Mouse (Mus musculus): ENCODE measurements around the gene Strn. TPM values are rescaled to one million over a fixed set of nuclear protein-coding genes. Genes with fewer than 3 reads are reported as not detected.

Strn gene
- polyA plus RNA-seq, 1 experiment from 2014 or later, result 6.2 TPM

- Histone ChIP-seq H3K9me3 (no peaks in the 10 kb centered on the region), H3K4me3 (no peak overlapping the region), H3K27me3 (ENCODE audit: poor library complexity, severe bottlenecking) (no peaks in the 10 kb centered on the region), H3K36me3 (replicated peaks) (no peaks in the 10 kb centered on the region), H3K4me1 (no peaks in the 10 kb centered on the region), H3K27ac (no peak overlapping the region)
- WGBS, result 96% methylated on average over 3 of the region's 3 CpGs
- DNase-seq (ENCODE audit: extremely low spot score, low spot score), result no peak
Measured at GRCm38 (mm10) chr17:78640387-78640786, 96.6 kb downstream of the Strn start.

- H3K9me3 ChIP-seq, result no peaks in the 10 kb centered on the region
- 84% methylated on average over 6 of the region's 6 CpGs for WGBS
- no peaks in the 10 kb centered on the region for H3K36me3 ChIP-seq (replicated peaks)
- no peak overlapping the region for H3K27ac ChIP-seq
- no peaks in the 10 kb centered on the region for H3K4me1 ChIP-seq
- no peaks in the 10 kb centered on the region for H3K27me3 ChIP-seq (ENCODE audit: poor library complexity, severe bottlenecking)
- no peak for DNase-seq (ENCODE audit: extremely low spot score, low spot score)
- no peak overlapping the region for H3K4me3 ChIP-seq
Measured at GRCm38 (mm10) chr17:78639099-78639498, 97.9 kb downstream of the Strn start.

- WGBS, result 92% methylated on average over 7 of the region's 7 CpGs
- no peak overlapping the region for H3K27ac ChIP-seq
- H3K27me3 ChIP-seq (ENCODE audit: poor library complexity, severe bottlenecking), result no peaks in the 10 kb centered on the region
- H3K4me1 ChIP-seq, result no peaks in the 10 kb centered on the region
- no peak overlapping the region for H3K4me3 ChIP-seq
- H3K9me3 ChIP-seq, result no peaks in the 10 kb centered on the region
- no peaks in the 10 kb centered on the region for H3K36me3 ChIP-seq (replicated peaks)
- DNase-seq (ENCODE audit: extremely low spot score, low spot score), result no peak
Measured at GRCm38 (mm10) chr17:78637140-78637539, 99.9 kb downstream of the Strn start.

- WGBS, result 51% methylated on average over 2 of the region's 2 CpGs
- Histone ChIP-seq H3K27me3 (ENCODE audit: poor library complexity, severe bottlenecking) (no peaks in the 10 kb centered on the region), H3K27ac (no peak overlapping the region), H3K4me1 (no peaks in the 10 kb centered on the region), H3K4me3 (no peak overlapping the region), H3K36me3 (replicated peaks) (no peaks in the 10 kb centered on the region), H3K9me3 (no peaks in the 10 kb centered on the region)
- no peak for DNase-seq (ENCODE audit: extremely low spot score, low spot score)
Measured at GRCm38 (mm10) chr17:78635616-78636015, 101.4 kb downstream of the Strn start.

GRCm38 (mm10) chr17:78624941-78625340 is 112.1 kb downstream of the Strn start:
- DNase-seq (ENCODE audit: extremely low spot score, low spot score), result no peak
- 96% methylated on average over 19 of the region's 19 CpGs for WGBS

GRCm38 (mm10) chr17:78621863-78622262 is 115.1 kb downstream of the Strn start:
- Histone ChIP-seq H3K4me1 (no peaks in the 10 kb centered on the region), H3K9me3 (0 out of 2 replicates have a peak, but pooled peaks cover 4% of the 10 kb centered on the region), H3K27ac (no peak overlapping the region), H3K36me3 (replicated peaks) (no peaks in the 10 kb centered on the region), H3K4me3 (no peak overlapping the region), H3K27me3 (ENCODE audit: poor library complexity, severe bottlenecking) (no peaks in the 10 kb centered on the region)
- DNase-seq (ENCODE audit: extremely low spot score, low spot score), result no peak
- WGBS, result 92% methylated on average over 4 of the region's 4 CpGs

More at GRCm38 (mm10) chr17:78624941-78625340, 112.1 kb downstream of the Strn start:
- Histone ChIP-seq H3K4me1 (no peaks in the 10 kb centered on the region), H3K4me3 (no peak overlapping the region), H3K27ac (no peak overlapping the region), H3K36me3 (replicated peaks) (no peaks in the 10 kb centered on the region), H3K9me3 (0 out of 2 replicates have a peak, but pooled peaks cover 4% of the 10 kb centered on the region), H3K27me3 (ENCODE audit: poor library complexity, severe bottlenecking) (no peaks in the 10 kb centered on the region)

GRCm38 (mm10) chr17:78620740-78621139 is 116.3 kb downstream of the Strn start:
- H3K36me3 ChIP-seq (replicated peaks), result no peaks in the 10 kb centered on the region
- 0 out of 2 replicates have a peak, but pooled peaks cover 4% of the 10 kb centered on the region for H3K9me3 ChIP-seq
- WGBS, result 95% methylated on average over 4 of the region's 4 CpGs
- no peaks in the 10 kb centered on the region for H3K27me3 ChIP-seq (ENCODE audit: poor library complexity, severe bottlenecking)
- no peaks in the 10 kb centered on the region for H3K4me1 ChIP-seq
- no peak overlapping the region for H3K4me3 ChIP-seq
- no peak for DNase-seq (ENCODE audit: extremely low spot score, low spot score)
- H3K27ac ChIP-seq, result no peak overlapping the region

GRCm38 (mm10) chr17:78619981-78620380 is 117.0 kb downstream of the Strn start:
- no peak for DNase-seq (ENCODE audit: extremely low spot score, low spot score)
- H3K36me3 ChIP-seq (replicated peaks), result no peaks in the 10 kb centered on the region
- no peaks in the 10 kb centered on the region for H3K4me1 ChIP-seq
- no peak overlapping the region for H3K4me3 ChIP-seq
- 91% methylated on average over 7 of the region's 7 CpGs for WGBS
- no peak overlapping the region for H3K27ac ChIP-seq
- H3K27me3 ChIP-seq (ENCODE audit: poor library complexity, severe bottlenecking), result no peaks in the 10 kb centered on the region
- H3K9me3 ChIP-seq, result 0 out of 2 replicates have a peak, but pooled peaks cover 2% of the 10 kb centered on the region

- Histone ChIP-seq H3K27ac (no peak overlapping the region), H3K9me3 (no peaks in the 10 kb centered on the region), H3K27me3 (ENCODE audit: poor library complexity, severe bottlenecking) (no peaks in the 10 kb centered on the region), H3K4me3 (no peak overlapping the region), H3K4me1 (no peaks in the 10 kb centered on the region), H3K36me3 (replicated peaks) (no peaks in the 10 kb centered on the region)
- WGBS, result 93% methylated on average over 5 of the region's 5 CpGs
- DNase-seq (ENCODE audit: extremely low spot score, low spot score), result no peak
Measured at GRCm38 (mm10) chr17:78618164-78618693, 118.8 kb downstream of the Strn start.

GRCm38 (mm10) chr17:78615096-78615495 is 121.9 kb downstream of the Strn start:
- no peaks in the 10 kb centered on the region for H3K36me3 ChIP-seq (replicated peaks)
- H3K27me3 ChIP-seq (ENCODE audit: poor library complexity, severe bottlenecking), result no peaks in the 10 kb centered on the region
- H3K9me3 ChIP-seq, result no peaks in the 10 kb centered on the region
- no peak overlapping the region for H3K4me3 ChIP-seq
- DNase-seq (ENCODE audit: extremely low spot score, low spot score), result no peak
- no peak overlapping the region for H3K27ac ChIP-seq
- no peaks in the 10 kb centered on the region for H3K4me1 ChIP-seq
- WGBS, result 86% methylated on average over 3 of the region's 3 CpGs

GRCm38 (mm10) chr17:78614481-78614880 is 122.5 kb downstream of the Strn start:
- H3K4me1 ChIP-seq, result no peaks in the 10 kb centered on the region
- no peaks in the 10 kb centered on the region for H3K9me3 ChIP-seq
- H3K27me3 ChIP-seq (ENCODE audit: poor library complexity, severe bottlenecking), result no peaks in the 10 kb centered on the region
- no peaks in the 10 kb centered on the region for H3K36me3 ChIP-seq (replicated peaks)
- H3K4me3 ChIP-seq, result no peak overlapping the region
- no peak for DNase-seq (ENCODE audit: extremely low spot score, low spot score)
- H3K27ac ChIP-seq, result no peak overlapping the region
- 72% methylated on average over 2 of the region's 2 CpGs for WGBS

GRCm38 (mm10) chr17:78611117-78611516 is 125.9 kb downstream of the Strn start:
- WGBS, result 77% methylated on average over 6 of the region's 6 CpGs
- DNase-seq (ENCODE audit: extremely low spot score, low spot score), result no peak
- H3K9me3 ChIP-seq, result no peaks in the 10 kb centered on the region
- H3K36me3 ChIP-seq (replicated peaks), result no peaks in the 10 kb centered on the region
- no peak overlapping the region for H3K4me3 ChIP-seq
- H3K27ac ChIP-seq, result no peak overlapping the region
- H3K27me3 ChIP-seq (ENCODE audit: poor library complexity, severe bottlenecking), result no peaks in the 10 kb centered on the region
- H3K4me1 ChIP-seq, result no peaks in the 10 kb centered on the region

GRCm38 (mm10) chr17:78609191-78609855 is 127.7 kb downstream of the Strn start:
- Histone ChIP-seq H3K36me3 (replicated peaks) (no peaks in the 10 kb centered on the region), H3K27ac (no peak overlapping the region), H3K4me3 (no peak overlapping the region), H3K4me1 (no peaks in the 10 kb centered on the region), H3K9me3 (no peaks in the 10 kb centered on the region), H3K27me3 (ENCODE audit: poor library complexity, severe bottlenecking) (no peaks in the 10 kb centered on the region)
- 90% methylated on average over 13 of the region's 13 CpGs for WGBS
- no peak for DNase-seq (ENCODE audit: extremely low spot score, low spot score)

Data from forebrain, embryonic 10.5 days (tissue).